Mouse (Mus musculus): ENCODE measurements around the gene Rab5a.

The Rab5a gene

GRCm38 (mm10) chr17:53543591-53544324, 64.7 kb downstream of the Rab5a start:
- DNase-seq (ENCODE audit: low spot score), result no peak

- DNase-seq (ENCODE audit: low spot score), result no peak
Observed at GRCm38 (mm10) chr17:53551306-53552299, 72.6 kb downstream of the Rab5a start.

- no peak for DNase-seq (ENCODE audit: low spot score)
Observed at GRCm38 (mm10) chr17:53554088-53554487, 75.1 kb downstream of the Rab5a start.

- DNase-seq (ENCODE audit: low spot score), result no peak
Observed at GRCm38 (mm10) chr17:53554813-53555212, 75.8 kb downstream of the Rab5a start.

All from spleen, adult 12 weeks (tissue).